Mouse (Mus musculus) heart, postnatal 36 days (tissue): ENCODE measurements around the gene Dock2. TPM values are rescaled to one million over a fixed set of nuclear protein-coding genes. Genes with fewer than 3 reads are reported as not detected.

Source experiments
- DNase-seq, 2 experiments: peaks; one replicate each; pipeline ENCODE4 v3.0.0; 2021 to 2022
- intact Hi-C: fragments of 180-260 bp; cut with DNase I; formaldehyde crosslinking; loops from one replicate; pipeline ENCODE4 v1.15.1; 2025
- total RNA-seq, 2 experiments: library from RNA; stranded (reverse); gene quantifications; 2 replicates each; pipeline ENCODE4 v1.2.3; 2021

Gene Dock2
- total RNA-seq, 2 experiments from 2014 or later, result 2.0 to 2.8 TPM

DNA sequence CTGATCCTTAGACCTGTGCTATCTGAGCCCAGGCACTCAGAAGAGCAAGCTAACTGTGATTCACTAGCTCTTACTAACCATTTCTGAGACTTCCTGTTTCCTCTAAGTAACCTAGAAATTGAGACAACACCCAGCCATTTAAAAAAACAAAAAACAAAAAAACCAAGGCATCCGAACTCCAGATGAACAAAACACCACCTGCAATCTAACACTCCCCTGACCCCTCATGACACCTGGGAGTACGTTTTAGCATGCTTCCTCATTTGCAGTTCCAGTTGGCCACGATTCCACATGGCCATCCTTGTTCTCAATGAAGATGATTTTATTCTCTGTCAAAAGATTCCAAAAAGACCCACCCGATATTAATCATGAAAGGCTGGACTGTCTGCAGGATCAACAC, 13.0 kb downstream of the Dock2 start:
- intact Hi-C loops, result no loop called here
- DNase-seq, result no peak

DNA sequence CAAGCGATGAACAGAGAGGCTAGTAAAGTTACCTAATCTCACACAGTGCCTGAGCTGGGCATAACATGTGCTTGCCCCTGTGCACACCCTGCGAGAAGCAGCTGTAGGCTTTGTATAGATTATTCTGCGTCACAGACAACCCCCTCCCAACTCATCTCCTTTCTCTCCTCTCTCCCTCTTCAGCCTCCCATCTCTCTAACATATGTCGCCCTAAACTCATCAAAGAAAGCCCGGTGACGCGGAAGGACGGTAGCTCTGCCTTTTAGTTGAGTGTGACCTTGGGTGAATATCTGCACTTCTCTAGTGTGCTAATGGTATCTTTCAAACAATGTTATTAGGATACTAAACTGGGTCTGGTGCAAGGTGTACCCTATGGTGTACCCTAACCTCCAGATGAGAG, 13.7 kb downstream of the Dock2 start:
- DNase-seq, result no peak
- intact Hi-C loops, result no loop called here

- intact Hi-C loops, result no loop called here
- no peak for DNase-seq
Measured at GRCm38 (mm10) chr11:34769396-34769795, 14.3 kb downstream of the Dock2 start.

DNA sequence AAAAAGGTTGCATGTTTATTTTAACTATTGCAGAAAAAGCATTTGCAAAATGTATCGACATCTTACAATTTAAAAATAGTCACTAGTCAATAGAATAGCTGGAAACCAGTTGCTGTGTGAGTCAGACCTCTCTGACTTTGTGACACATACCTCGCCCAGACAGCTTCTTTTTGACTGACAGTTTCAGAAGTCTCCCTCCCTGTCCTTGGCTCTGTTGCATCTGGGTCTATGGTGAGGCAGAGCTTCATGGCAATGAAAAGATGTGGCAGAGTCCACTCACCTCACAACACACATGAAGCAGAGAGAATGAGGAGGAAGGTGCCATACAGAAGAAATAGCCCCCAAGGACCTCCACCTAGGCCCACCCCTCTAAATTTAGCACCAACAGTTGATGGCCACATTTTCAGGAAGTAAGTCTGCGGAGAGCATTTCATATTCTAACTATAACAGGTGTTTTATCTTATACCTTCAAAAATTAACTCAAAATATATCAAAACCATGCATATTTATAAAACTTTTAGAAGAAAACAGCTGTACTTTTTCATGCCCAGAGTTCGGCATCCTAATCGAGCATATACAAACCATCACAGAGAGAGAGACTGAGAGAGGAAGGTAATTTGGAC, 19.8 kb downstream of the Dock2 start:
- DNase-seq, result no peak
- intact Hi-C loops, result no loop called here

DNA sequence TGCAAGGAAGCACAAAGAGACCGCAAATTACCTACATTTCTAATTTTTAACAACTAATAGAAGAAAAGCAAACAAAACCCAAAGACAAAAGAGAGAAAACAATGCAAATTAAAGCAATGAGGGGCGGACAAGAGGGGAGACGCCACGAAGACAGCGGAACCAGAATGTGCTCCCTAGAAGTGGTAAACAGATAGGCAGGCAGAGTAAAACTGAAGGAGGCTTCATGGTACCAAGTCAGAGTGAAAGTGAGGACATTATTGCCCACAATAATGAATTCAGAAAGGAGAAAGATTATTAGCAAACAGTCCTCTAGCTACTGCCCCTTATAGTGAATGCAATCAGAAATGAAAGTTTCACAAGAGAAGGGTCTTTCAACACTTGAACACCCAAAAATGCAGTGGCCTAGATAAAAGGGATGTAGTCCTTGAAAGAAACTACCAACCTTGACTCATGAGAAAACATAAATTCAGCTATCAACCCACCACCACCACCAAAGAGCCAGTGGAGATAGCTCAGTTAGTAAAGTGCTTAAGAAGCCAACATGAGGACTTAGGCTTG, 21.0 kb downstream of the Dock2 start:
- intact Hi-C loops, result no loop called here
- DNase-seq, result no peak

GRCm38 (mm10) chr11:34762125-34762524, 21.6 kb downstream of the Dock2 start:
- intact Hi-C loops, result no loop called here
- DNase-seq, result no peak

- intact Hi-C loops, result no loop called here
- DNase-seq, result no peak
Measured at GRCm38 (mm10) chr11:34759582-34759981, 24.1 kb downstream of the Dock2 start.

- intact Hi-C loops, result no loop called here
- no peak for DNase-seq
Measured at GRCm38 (mm10) chr11:34741081-34741480, 42.6 kb downstream of the Dock2 start.

- intact Hi-C loops, result no loop called here
- DNase-seq, result no peak
Measured at GRCm38 (mm10) chr11:34739816-34740215, 43.9 kb downstream of the Dock2 start.

DNA sequence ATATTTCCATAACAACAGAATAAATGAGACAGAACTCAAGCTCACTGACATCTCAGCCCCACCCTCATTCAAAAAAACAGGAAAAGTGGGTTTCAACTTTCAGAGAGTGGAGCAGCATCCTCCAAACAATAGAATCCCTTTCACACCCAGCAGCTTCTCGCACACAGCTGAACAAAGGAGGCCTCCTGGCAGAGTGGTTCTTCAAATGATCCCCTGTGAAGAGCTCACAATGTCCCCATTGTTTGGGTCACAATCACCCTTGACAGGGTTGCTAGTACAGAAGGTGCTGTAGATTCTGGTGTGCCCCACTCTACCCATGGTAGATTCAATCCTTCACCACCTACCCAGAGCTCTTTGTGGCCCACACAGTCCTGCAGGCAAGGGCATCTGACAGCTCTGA, 44.7 kb downstream of the Dock2 start:
- intact Hi-C loops, result no loop called here
- no peak for DNase-seq

DNA sequence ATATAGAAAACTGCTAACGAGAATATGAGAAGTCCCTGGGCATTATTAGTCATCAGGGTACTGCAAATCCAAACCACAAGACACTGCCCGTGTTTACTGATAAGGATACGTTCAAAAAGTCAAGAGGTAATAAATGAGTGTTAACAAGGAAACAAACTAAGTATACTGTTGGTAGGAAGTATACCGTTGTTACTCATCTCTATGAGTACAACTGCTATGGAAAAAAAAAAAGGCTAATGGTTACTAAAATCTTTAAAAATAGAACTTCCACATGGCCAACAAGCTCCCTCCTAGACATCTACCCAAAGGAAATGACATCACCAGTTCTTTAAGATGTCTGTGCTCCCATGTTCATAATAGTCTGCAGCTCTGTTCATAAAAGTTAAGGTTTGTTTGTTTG, 46.5 kb downstream of the Dock2 start:
- intact Hi-C loops, result no loop called here
- no peak for DNase-seq

- intact Hi-C loops, result no loop called here
Measured at GRCm38 (mm10) chr11:34734033-34734432, 49.7 kb downstream of the Dock2 start.

GRCm38 (mm10) chr11:34727467-34727866, 56.2 kb downstream of the Dock2 start:
- no peak for DNase-seq
- intact Hi-C loops, result no loop called here

More at GRCm38 (mm10) chr11:34734033-34734432, 49.7 kb downstream of the Dock2 start:
- DNase-seq, result no peak

GRCm38 (mm10) chr11:34726699-34727347, 56.9 kb downstream of the Dock2 start:
- intact Hi-C loops, result no loop called here
- no peak for DNase-seq

GRCm38 (mm10) chr11:34713360-34713759, 70.3 kb downstream of the Dock2 start:
- no peak for DNase-seq
- intact Hi-C loops, result no loop called here

GRCm38 (mm10) chr11:34708278-34708677, 75.4 kb downstream of the Dock2 start:
- intact Hi-C loops, result no loop called here
- DNase-seq, result no peak

- intact Hi-C loops, result no loop called here
- DNase-seq, result no peak
Measured at GRCm38 (mm10) chr11:34707360-34707759, 76.3 kb downstream of the Dock2 start.

DNA sequence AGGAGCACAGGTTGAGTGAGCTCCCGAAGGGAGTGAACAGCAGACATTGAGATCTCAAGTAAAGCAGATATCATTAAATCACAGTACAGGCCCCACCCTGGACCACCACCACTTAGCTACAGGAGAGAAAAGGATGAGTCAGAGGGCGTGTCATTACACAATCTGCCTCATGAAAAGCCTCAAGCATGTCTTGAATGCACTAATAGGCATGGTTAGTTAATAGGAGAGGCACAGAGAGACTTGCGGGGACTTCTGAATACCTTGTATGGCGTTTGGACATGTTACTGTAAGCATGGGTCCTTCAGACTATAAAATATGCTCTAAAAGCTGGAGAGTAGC, 78.6 kb downstream of the Dock2 start:
- intact Hi-C loops, result no loop called here
- no peak for DNase-seq

DNA sequence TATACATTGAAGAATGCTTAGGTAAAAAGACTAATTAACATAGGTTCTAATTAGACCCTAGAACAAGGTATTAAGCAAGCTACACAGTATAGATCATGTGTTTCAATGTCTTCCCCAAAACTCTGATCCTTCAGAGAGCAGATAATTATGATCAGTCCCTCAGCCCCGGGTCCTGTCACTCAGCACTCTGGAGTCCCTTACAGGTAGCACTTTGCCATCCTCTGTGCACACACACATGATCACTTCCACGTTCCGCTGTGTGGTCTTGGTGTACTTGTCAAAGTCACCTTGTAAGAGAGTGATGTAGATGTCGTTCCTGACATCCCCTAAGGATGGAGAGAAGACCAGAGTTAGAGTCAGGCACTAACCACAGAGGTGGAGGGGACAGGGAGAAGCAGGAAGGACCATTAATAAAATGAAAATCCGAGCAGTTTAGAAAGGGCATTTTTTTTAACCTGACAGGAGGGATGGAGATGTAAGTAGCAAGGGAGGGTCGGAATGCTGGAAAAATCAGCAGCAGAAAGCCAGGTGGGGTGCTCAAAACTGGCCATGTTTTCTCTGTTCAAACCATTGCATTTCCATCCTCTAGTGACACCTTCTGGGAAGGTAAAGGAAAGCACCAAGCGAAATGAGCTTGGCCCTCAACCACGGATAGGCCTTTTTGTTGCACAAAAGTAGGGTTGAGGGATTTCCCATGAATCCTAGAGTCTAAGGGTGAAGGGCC, 79.1 kb downstream of the Dock2 start:
- no peak for DNase-seq
- intact Hi-C loops, result no loop called here

DNA sequence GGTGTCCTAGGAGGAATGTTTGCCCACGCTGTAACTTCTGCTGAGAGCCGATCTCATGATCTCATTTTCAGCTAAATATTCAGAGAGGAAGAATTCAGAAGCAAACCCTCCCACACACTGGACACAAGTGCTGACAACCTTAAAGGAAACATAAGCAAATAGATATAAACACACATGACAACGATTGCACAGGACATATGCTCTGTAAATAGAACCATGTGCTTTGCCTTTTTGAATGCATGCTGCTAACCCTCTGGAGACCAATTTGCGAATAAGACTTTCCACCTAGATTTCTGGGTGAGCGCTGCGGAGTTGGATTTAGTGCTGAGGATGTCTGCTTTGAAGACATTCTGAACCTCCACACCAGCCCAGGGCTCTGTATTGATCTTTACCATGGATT, 79.8 kb downstream of the Dock2 start:
- no peak for DNase-seq
- intact Hi-C loops, result no loop called here

GRCm38 (mm10) chr11:34681790-34682189, 101.9 kb downstream of the Dock2 start:
- intact Hi-C loops, result no loop called here
- no peak for DNase-seq

DNA sequence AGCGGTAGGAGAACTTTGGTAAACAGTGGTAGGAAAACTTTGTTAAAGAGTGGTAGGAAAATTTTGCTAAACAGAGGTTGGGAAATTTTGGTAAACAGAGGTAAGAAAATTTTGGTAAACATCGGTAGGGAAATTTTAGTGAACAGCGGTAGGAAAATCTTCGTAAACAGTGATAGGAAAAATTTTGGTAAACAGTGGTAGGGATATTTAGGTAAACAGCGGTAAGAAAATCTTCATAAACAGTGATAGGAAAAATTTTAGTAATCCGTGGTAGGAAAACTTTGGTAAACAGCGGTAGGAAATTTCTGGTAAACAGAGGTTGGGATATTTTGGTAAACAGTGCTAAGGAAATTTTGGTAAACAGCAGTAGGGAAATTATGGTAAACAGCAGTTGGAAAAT, 239.1 kb downstream of the Dock2 start:
- no peak for DNase-seq
- intact Hi-C loops, result no loop called here
